Mouse (Mus musculus) ES-Bruce4 (cell line): ENCODE results near the gene Hapln2. TPM values are rescaled to one million over a fixed set of nuclear protein-coding genes. Genes with fewer than 3 reads are reported as not detected.

ENCODE experiments used
- H3K27ac ChIP-seq: 2 replicates; pipeline ENCODE4 v1.5.1; 2012; ENCODE audit warnings: low read length, inconsistent platforms; ENCODE audit not compliant: insufficient read depth
- H3K27me3 ChIP-seq: 2 replicates; pipeline ENCODE4 v1.6.1; 2012; ENCODE audit warnings: mild to moderate bottlenecking, low read length, inconsistent platforms; ENCODE audit not compliant: control insufficient read depth, poor library complexity, insufficient read depth, severe bottlenecking
- H3K36me3 ChIP-seq: 2 replicates; pipeline ENCODE4 v1.6.1; 2012; ENCODE audit warnings: inconsistent platforms, mild to moderate bottlenecking, low read length, moderate library complexity; ENCODE audit not compliant: control insufficient read depth, poor library complexity, insufficient read depth, severe bottlenecking
- H3K4me1 ChIP-seq: one replicate; pipeline ENCODE4 v1.8.1; 2011; ENCODE audit warnings: low read length; ENCODE audit not compliant: control insufficient read depth, insufficient read depth
- H3K4me3 ChIP-seq: 2 replicates; pipeline ENCODE4 v1.5.1; 2011; ENCODE audit warnings: low read depth, mild to moderate bottlenecking, low read length
- H3K9ac ChIP-seq: 2 replicates; pipeline ENCODE4 v1.6.1; 2012; ENCODE audit warnings: low read depth, mild to moderate bottlenecking, inconsistent platforms; ENCODE audit not compliant: poor library complexity, severe bottlenecking
- H3K9me3 ChIP-seq: replicated peaks from 2 replicates; pipeline ENCODE4 v1.6.1; 2012; ENCODE audit warnings: mild to moderate bottlenecking, low read length, inconsistent platforms; ENCODE audit not compliant: control insufficient read depth, poor library complexity, insufficient read depth, severe bottlenecking
- CTCF ChIP-seq: IDR thresholded peaks from one replicate; pipeline ENCODE4 v1.8.1; 2011; ENCODE audit warnings: low read depth, low read length
- EP300 ChIP-seq: IDR thresholded peaks from 2 replicates; pipeline ENCODE4 v1.6.1; 2011; ENCODE audit warnings: low read depth, low read length; ENCODE audit not compliant: insufficient read depth
- POLR2A ChIP-seq: IDR thresholded peaks from one replicate; pipeline ENCODE4 v1.8.1; 2011; ENCODE audit warnings: low read length; ENCODE audit not compliant: insufficient read depth
- polyA plus RNA-seq: library from polyadenylated mRNA; stranded (reverse); fragments of >200 nt; gene quantifications from 2 replicates; pipeline ENCODE4 v1.2.4, GENCODE M21; 2011; ENCODE audit warnings: low read depth; ENCODE audit not compliant: missing spikeins, insufficient read depth, insufficient read length

The Hapln2 gene
- polyA plus RNA-seq, 1 experiment = not detected

DNA sequence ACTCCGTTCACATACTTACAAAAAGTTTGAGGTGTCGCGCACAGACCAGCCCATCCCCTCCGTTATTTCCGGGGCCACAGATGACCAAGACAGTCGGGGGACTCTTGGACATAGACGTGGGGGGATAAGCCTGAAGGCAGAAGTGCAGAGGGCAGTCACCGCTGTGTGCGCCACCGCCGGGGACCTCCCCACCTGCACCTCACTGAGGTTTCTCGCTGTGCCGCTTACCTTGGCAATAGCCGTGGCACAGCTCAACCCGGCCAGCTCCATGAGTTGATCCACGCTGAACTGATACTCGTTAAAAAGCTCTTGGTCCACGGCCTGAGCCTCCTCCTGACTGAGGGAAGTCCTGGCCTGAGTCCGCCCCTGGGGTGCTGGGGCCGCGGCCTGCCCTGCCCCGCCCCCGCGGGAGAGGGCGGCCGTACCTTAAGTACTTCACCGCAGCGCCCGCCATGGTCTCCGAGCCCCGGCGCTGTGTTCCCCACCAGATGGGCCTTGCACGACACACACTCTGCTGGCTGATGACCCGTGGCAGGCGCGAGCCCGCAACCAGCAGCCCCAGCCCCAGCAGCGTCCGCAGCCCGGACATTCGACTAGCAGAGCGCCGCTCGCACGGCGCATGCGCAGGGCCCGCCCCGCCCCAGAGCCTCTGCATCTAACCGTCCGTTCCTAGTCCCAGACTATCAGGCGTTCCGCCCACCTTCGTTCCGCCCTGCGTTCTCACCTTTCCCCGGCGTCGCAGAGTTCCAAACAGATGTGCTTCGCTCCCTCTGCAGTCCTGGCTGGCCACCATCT, 30.7 kb upstream of the Hapln2 start, which contains the start of gene Naxe:
TSS of gene Naxe (minus strand) at position 594 of the 795 bp plus-strand sequence.
- Histone ChIP-seq H3K4me1 (no peaks in the 10 kb centered on the region), H3K9ac (peak within 1 kb of the TSS; percentile 69), H3K36me3 (peaks cover 19% of the 10 kb centered on the region), H3K27ac (no peak within 1 kb of the TSS), H3K4me3 (peak within 1 kb of the TSS; percentile 88), H3K9me3 (no peaks in the 10 kb centered on the region), H3K27me3 (no peaks in the 10 kb centered on the region)
- peak; percentile 83 for TF ChIP-seq POLR2A
- TF ChIP-seq CTCF = no peak

DNA sequence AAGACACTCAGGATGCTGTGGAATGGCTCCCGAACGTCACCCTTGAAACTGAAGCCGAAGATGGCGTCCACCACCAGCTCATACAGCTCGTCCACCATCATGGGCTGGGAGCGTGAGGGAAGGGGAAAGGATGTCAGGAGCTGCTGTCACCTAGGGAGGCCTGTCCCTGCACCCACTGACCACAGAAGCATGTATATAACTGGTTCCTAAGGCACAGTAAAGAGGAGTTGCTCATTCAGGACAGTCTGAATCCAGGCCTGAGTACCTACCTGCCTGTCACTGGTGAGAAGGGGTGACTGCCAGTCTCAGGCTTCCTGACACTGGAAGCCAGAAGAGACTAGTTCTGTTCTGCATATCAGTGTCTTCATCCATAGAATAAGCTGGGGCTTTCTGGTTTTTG, 29.6 kb upstream of the Hapln2 start:
- no peak overlapping the region for H3K9ac ChIP-seq
- no peak overlapping the region for H3K4me3 ChIP-seq
- no peak overlapping the region for H3K27ac ChIP-seq
- no peaks in the 10 kb centered on the region for H3K4me1 ChIP-seq
- no peaks in the 10 kb centered on the region for H3K9me3 ChIP-seq
- no peaks in the 10 kb centered on the region for H3K27me3 ChIP-seq
- peaks cover 19% of the 10 kb centered on the region for H3K36me3 ChIP-seq
- no peak for TF ChIP-seq EP300
- no peak for TF ChIP-seq CTCF
- no peak for TF ChIP-seq POLR2A

DNA sequence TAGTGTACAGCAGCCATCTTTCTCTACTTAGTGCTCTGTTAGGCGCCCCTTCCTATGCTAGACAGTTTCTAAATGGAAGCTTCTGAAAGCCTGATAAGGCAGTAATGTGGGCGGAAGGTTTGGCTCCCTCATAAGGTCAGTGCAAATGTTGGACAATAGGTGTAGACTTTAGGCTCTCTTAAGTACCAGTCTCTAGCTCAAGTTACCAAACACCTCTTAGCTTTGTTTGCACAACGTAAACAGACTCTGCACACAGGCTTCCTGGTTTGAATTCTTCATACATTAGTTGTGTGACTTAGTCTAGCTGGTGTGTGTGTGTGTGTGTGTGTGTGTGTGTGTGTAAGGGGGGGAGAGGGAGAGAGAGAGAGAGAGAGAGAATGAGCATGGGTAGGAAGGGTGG, 22.1 kb upstream of the Hapln2 start:
- Histone ChIP-seq H3K36me3 (peaks cover 16% of the 10 kb centered on the region; the same call in 1 of the 2 replicates), H3K9ac (no peak overlapping the region), H3K4me3 (no peak overlapping the region), H3K27ac (no peak overlapping the region), H3K4me1 (no peaks in the 10 kb centered on the region), H3K9me3 (no peaks in the 10 kb centered on the region), H3K27me3 (no peaks in the 10 kb centered on the region)
- TF ChIP-seq POLR2A (no peak), CTCF (no peak), EP300 (no peak)

DNA sequence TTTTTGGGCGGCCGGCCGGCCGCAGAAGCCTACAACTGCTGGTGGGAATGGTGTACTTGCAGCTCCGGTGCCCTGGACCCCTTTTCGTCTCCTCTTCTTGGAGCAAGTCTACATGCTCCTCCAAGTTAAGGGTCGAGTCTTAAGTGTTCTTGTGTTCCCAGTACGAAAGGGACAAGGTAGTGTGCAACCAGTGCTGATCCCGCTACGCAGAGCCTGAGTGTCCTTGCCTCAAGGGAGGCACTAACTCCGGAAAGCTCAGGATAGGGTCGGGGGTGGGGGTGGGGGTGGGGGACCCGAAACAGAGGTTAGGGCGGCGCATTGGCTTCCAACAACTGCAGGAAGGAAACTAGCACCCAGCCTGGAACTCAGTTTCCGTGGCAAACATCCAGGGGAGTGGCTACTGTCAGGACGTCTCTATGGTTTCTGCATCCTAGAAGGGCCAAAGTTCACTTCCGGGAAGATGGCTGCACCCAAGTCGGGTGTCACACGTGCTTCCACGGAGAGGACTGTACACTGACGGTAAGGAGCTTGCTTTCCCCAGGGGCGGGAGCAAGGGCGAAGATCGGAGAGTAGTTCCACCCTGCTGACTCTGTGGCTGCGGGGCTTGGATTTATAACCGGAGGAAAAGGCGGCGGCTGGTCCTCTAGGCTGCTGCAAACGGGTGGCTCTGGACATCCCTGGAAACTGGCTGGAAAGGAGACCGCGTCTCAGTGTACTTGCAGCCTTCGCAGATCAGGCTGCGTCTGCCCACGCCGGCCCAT, 15.5 kb upstream of the Hapln2 start, which contains the start of gene Gpatch4:
TSS of gene Gpatch4 (plus strand) at position 448 of the 761 bp plus-strand sequence.
- Histone ChIP-seq H3K9me3 (no peaks in the 10 kb centered on the region), H3K4me3 (peak within 1 kb of the TSS; percentile 93), H3K4me1 (no peaks in the 10 kb centered on the region), H3K9ac (peak within 1 kb of the TSS; percentile 60), H3K27me3 (no peaks in the 10 kb centered on the region), H3K27ac (no peak within 1 kb of the TSS), H3K36me3 (no peaks in the 10 kb centered on the region)
- TF ChIP-seq POLR2A = peak; percentile 53
- no peak for TF ChIP-seq CTCF
- peak; percentile 33; the same call in 1 of the 2 replicates for TF ChIP-seq EP300

DNA sequence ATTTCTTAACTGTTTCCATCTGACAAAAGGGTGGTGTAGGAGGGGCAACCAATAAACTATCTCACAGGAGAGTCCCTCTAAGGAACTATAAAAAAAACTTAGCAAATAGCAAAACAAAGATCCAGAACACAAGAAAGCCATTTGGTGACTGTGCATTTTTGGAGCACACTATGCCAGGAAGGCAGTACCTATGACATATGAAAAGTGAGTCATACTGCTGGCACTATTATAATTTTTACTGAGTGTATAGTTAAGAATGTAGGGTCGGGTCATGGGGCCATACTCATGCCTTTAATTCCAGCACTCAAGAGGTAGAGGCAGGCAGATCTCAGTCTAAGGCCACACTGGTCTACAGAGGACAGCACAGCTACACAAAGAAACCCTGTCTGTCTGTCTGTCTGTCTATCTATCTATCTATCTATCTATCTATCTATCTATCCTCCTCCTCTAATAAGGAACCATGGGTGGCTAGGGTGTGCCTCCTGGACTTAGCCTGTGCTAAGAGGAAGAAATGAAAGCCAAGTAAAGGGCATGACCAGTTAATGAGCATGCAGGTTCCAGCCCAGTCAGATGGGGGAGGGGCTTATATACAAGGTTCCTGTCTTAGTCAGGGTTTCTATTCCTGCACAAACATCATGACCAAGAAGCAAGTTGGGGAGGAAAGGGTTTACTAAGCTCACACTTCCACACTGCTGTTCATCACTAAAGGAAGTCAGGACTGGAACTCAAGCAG, 8.3 kb upstream of the Hapln2 start:
- Histone ChIP-seq H3K9ac (no peak overlapping the region), H3K4me1 (peaks cover 3% of the 10 kb centered on the region), H3K27me3 (no peaks in the 10 kb centered on the region), H3K36me3 (no peaks in the 10 kb centered on the region), H3K9me3 (no peaks in the 10 kb centered on the region; the same call in 1 of the 2 replicates), H3K4me3 (no peak overlapping the region), H3K27ac (no peak overlapping the region)
- no peak for TF ChIP-seq CTCF
- no peak for TF ChIP-seq EP300
- TF ChIP-seq POLR2A = no peak
